Mouse (Mus musculus): ENCODE data around the gene Clasrp. TPM values are rescaled to one million over a fixed set of nuclear protein-coding genes. Genes with fewer than 3 reads are reported as not detected.

Gene Clasrp
- polyA plus RNA-seq (2017; shearing (Covaris generic)): 10.0 TPM

DNA sequence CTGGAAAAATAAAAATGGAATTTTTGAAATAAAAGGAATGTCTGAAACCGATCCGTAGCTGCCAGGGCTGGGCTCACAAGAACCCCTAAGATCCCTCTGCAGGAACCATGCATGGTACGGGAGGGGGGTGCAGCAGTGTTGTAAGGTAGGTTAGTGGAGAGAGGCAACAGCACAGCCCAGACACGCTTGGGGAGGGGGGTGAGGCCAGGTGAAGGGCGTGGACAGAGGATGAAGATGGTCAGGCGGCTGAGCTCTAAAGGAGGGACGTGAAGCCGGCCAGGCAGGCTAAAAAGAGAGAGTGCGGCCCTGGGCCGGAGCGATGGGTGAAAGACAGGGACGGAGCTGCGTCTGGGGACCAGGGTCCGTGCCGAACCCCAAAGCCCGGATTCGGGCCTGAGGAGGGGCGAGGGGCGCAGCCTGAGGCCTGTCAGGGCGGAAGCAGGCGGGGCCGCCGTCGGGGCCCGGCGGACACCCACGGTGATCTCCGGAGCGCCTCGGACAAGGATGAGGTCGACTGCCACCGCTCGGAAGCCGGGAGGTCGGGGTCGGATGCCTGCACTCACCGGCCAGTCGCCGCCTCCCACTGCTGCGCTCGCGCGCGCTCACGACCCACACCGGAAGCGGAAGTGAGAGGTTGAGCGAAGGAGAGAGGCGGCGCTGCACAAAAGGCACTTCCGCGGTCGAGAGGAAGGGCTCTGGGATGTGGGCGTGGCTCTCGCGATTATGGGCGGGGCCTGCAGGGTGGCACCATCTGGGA lies at the start of gene Clasrp:
Gene Clasrp (minus strand): TSS at position 638 of the 757 bp plus-strand sequence.

DNA sequence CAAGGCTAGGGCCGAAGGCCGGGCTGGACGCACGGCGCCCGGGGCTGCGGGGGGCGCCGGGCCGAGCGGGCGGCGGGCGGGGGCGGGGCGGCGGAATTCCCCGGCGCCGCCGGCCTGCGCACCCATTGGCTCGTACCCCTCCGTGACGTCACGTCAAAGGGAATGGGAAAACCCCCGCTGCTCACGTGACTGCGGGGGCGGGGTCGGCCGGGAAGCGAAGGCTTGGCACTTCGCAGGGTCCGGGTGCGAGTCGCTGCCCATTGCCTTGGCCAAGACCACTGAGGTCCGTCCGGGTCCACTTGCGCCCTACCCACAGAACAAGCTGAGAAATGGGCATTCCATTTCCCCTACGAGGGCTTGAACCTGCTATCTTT lies 25.1 kb upstream of the Clasrp start, which contains the start of gene Relb:
Gene Relb (minus strand): TSS at position 78 of the 374 bp plus-strand sequence.

DNA sequence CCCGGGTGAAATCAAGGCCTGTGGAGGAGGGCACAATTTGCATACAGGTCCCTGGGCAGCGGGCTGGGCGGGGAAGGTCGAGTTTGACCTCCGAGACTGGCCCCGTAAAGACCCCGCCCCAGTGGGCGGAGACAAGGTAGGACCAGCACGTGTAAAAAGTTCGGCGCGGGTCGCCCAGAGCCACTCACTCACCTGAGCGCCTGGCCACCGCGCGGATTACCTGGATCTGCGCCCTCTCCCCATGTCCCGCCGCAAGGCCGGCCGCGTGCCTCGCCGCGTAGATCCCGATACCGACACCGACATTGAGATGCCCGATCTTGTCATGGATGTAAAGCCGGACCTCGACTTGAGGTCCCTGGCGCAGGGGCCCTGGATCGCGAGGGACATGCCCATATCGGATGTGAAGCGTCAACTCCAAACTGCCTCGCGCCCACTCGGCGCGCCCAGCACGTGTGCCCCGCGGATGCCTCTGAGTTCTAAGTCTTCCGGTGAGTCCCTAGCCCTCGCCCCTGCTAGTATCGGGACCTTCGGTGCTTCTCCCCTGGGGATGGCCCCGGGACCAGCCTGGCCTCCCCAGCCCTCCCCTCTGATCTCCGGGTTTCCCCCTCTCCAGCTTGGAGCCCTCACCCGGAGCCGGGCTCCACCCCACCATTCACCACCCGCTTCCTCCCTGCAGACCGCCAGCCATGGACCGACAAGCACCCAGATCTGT lies 27.0 kb downstream of the Clasrp start, which contains the start of the genes Zfp296 and Gemin7:
Gene Zfp296 (plus strand): TSS at position 147 of the 712 bp plus-strand sequence.
Gene Gemin7 (minus strand): TSS at position 455 of the 712 bp plus-strand sequence.

DNA sequence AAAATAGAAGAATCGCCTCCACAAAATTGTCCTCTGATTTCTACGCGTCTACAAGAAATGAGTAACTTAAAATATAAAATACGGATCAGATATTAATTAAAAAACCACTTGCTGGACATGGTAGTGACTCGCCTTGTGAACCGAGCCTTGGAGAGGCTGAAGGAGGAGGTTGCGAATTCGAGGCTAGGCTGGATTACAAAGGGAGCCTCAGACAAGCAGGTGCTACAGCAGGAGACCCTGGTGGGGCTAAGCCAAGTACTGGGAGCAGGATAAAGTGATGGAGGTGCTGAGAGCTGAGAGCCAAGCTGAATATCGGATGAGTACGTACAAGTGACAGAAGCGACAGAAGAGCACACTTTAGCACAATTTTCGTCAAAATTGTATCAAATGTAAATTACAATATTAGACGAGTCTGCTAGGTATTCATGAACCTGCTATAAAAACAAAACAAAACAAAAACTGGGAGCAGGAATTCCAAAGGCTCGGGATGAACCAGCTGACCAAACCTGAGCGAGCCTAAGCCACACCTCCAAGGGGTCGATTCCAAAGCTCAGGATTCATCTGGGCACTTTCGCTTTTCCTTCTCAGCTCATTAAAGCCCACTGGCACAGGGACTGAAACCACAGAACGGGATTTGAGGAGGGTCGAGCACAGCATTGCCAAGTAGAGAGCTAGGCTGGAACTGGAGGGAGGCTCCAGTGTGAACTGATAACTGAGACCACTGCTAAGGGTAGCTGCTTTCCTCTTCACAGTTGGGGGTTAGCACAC lies 41.5 kb downstream of the Clasrp start, which contains the start of gene Ppp1r37:
Gene Ppp1r37 (minus strand): TSS at position 434 of the 768 bp plus-strand sequence.

Other genes with a start within 250 kb of the Clasrp start
- gene Cd3eap, start 245.0 kb downstream of the Clasrp start, polyA plus RNA-seq (2017; shearing (Covaris generic)): 18.5 TPM
- gene Ppp1r13l, start 244.7 kb downstream of the Clasrp start, polyA plus RNA-seq (2017; shearing (Covaris generic)): 0.29 TPM
- 11.8 TPM for gene Ercc2, start 222.5 kb downstream of the Clasrp start, polyA plus RNA-seq (2017; shearing (Covaris generic))
- 16.4 TPM for gene Klc3, start 200.4 kb downstream of the Clasrp start, polyA plus RNA-seq (2017; shearing (Covaris generic))
- gene Ckm, start 199.7 kb downstream of the Clasrp start, polyA plus RNA-seq (2017; shearing (Covaris generic)): not detected
- 1.2 TPM for gene Mark4, start 145.7 kb downstream of the Clasrp start, polyA plus RNA-seq (2017; shearing (Covaris generic))
- gene Exoc3l2, start 141.2 kb downstream of the Clasrp start, polyA plus RNA-seq (2017; shearing (Covaris generic)): not detected
- 0.47 TPM for gene Bloc1s3, start 96.1 kb downstream of the Clasrp start, polyA plus RNA-seq (2017; shearing (Covaris generic))
- 128 TPM for gene Trappc6a, start 96.1 kb downstream of the Clasrp start, polyA plus RNA-seq (2017; shearing (Covaris generic))
- gene Nkpd1, start 86.6 kb downstream of the Clasrp start, polyA plus RNA-seq (2017; shearing (Covaris generic)): not detected
- gene Ppp1r37, start 41.4 kb downstream of the Clasrp start, polyA plus RNA-seq (2017; shearing (Covaris generic)): 3.6 TPM
- 2.1 TPM for gene Zfp296, start 27.2 kb downstream of the Clasrp start, polyA plus RNA-seq (2017; shearing (Covaris generic))
- 75.5 TPM for gene Gemin7, start 26.9 kb downstream of the Clasrp start, polyA plus RNA-seq (2017; shearing (Covaris generic))
- gene Relb, start 25.0 kb upstream of the Clasrp start, polyA plus RNA-seq (2017; shearing (Covaris generic)): 16.2 TPM
- gene Clptm1, start 60.5 kb upstream of the Clasrp start, polyA plus RNA-seq (2017; shearing (Covaris generic)): 130 TPM
- not detected for gene Apoc2, start 73.5 kb upstream of the Clasrp start, polyA plus RNA-seq (2017; shearing (Covaris generic))
- not detected for gene Gm44805, start 76.9 kb upstream of the Clasrp start, polyA plus RNA-seq (2017; shearing (Covaris generic))
- not detected for gene Apoc4, start 77.0 kb upstream of the Clasrp start, polyA plus RNA-seq (2017; shearing (Covaris generic))
- gene Apoc1, start 88.2 kb upstream of the Clasrp start, polyA plus RNA-seq (2017; shearing (Covaris generic)): not detected
- 12.7 TPM for gene Apoe, start 94.7 kb upstream of the Clasrp start, polyA plus RNA-seq (2017; shearing (Covaris generic))
- 12.9 TPM for gene Tomm40, start 111.0 kb upstream of the Clasrp start, polyA plus RNA-seq (2017; shearing (Covaris generic))
- gene Nectin2, start 146.0 kb upstream of the Clasrp start, polyA plus RNA-seq (2017; shearing (Covaris generic)): 1.1 TPM
- 13.5 TPM for gene Bcam, start 166.5 kb upstream of the Clasrp start, polyA plus RNA-seq (2017; shearing (Covaris generic))
- gene Cblc, start 192.3 kb upstream of the Clasrp start, polyA plus RNA-seq (2017; shearing (Covaris generic)): not detected
- gene Bcl3, start 218.3 kb upstream of the Clasrp start, polyA plus RNA-seq (2017; shearing (Covaris generic)): 10.3 TPM
- 0.29 TPM for gene Gm19345, start 247.5 kb upstream of the Clasrp start, polyA plus RNA-seq (2017; shearing (Covaris generic))